Mouse (Mus musculus) hindbrain, postnatal 0 days (tissue): ENCODE results near the gene March2. TPM values are rescaled to one million over a fixed set of nuclear protein-coding genes. Genes with fewer than 3 reads are reported as not detected.

ENCODE experiments used
- ATAC-seq: fragments of 200-750 bp; cut with Nextera tagmentation; 2 replicates; pipeline ENCODE4 v1.8.0; 2017; ENCODE audit warnings: mild to moderate bottlenecking, moderate TSS enrichment, moderate library complexity
- DNase-seq: peaks from one replicate; pipeline ENCODE4 v3.0.0-alpha.2; 2015; ENCODE audit warnings: low spot score
- H3K27ac ChIP-seq: fragments of 300-500 bp; sonication (generic); 2 replicates; pipeline ENCODE4 v1.5.1; 2014; ENCODE audit warnings: mild to moderate bottlenecking
- H3K27me3 ChIP-seq: fragments of 300-500 bp; sonication (generic); 2 replicates; pipeline ENCODE4 v1.6.1; 2014; ENCODE audit warnings: low read length, mixed read lengths; ENCODE audit not compliant: insufficient read depth
- H3K36me3 ChIP-seq: fragments of 300-500 bp; sonication (generic); 2 replicates; pipeline ENCODE4 v1.6.1; 2014; ENCODE audit warnings: low read length, mixed read lengths; ENCODE audit not compliant: insufficient read depth
- H3K4me1 ChIP-seq: fragments of 300-500 bp; sonication (generic); 2 replicates; pipeline ENCODE4 v1.6.1; 2014; ENCODE audit warnings: antibody characterized with exemption, low read length, mixed read lengths; ENCODE audit not compliant: insufficient read depth
- H3K4me2 ChIP-seq: fragments of 300-500 bp; sonication (generic); 2 replicates; pipeline ENCODE4 v1.6.1; 2014; ENCODE audit warnings: low read depth, mild to moderate bottlenecking, low read length, moderate library complexity, mixed read lengths
- H3K4me3 ChIP-seq: fragments of 300-500 bp; sonication (generic); 2 replicates; pipeline ENCODE4 v1.5.1; 2014; ENCODE audit warnings: low read length
- H3K9ac ChIP-seq: fragments of 300-500 bp; sonication (generic); replicated peaks from 2 replicates; pipeline ENCODE4 v1.6.1; 2014; ENCODE audit warnings: mild to moderate bottlenecking, low read length, moderate library complexity, mixed read lengths
- H3K9me3 ChIP-seq: fragments of 300-500 bp; sonication (generic); 2 replicates; pipeline ENCODE4 v1.6.1; 2016; ENCODE audit warnings: low read length, mixed read lengths
- CTCF ChIP-seq: IDR thresholded peaks from 2 replicates; pipeline ENCODE4 v1.5.1; 2016; ENCODE audit warnings: antibody characterized with exemption, control low read depth, low read depth
- WGBS: fragments of 180-500 bp; shearing (Covaris S2); extraction: QIAGEN DNeasy Blood & Tissue Kit; methylation state at CpG from one replicate; pipeline ENCODE4 v1.1.7; 2014; 5-methylcytosine and 5-hydroxymethylcytosine counted together
- polyA plus RNA-seq: library from polyadenylated mRNA; unstranded; fragments of >200 nt; fragmentation: Nextera tagmentation; extraction: Ambion mirVana; gene quantifications from 2 replicates; pipeline ENCODE4 v1.2.1, GENCODE M21; 2015
- total RNA-seq: library from RNA; depleted of rRNA; stranded (reverse); fragments of >200 nt; gene quantifications from 2 replicates; pipeline ENCODE4 v1.2.3, GENCODE M21; 2014; rRNA removed

March2 gene
- 118 and 137 TPM in 2 replicates for total RNA-seq
- polyA plus RNA-seq, result 73.8 and 77.1 TPM in 2 replicates

DNA sequence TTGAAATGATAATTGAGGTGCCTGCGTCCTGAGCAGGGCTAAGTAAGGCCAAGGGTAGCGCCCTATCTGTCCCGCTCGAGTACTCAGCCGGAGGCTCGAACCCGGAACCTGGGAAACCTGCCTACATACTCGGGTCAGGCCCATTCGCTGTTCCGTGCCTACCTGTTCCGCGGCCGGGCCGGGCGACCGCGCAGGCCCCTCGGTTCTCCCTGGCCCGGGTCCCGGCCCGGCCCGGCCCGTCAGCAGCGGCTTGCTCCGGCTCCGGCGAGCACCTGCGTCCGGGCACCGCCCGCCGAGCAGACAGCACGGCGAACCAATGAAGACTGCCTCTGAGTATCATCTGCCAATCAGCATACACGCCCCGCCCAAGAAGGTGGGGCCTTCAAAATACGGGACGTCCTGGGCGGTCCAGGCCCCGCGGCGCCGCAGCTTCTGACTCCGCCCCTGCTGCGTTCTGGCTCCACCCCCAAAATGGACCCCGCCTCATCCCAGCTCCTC lies at the start of gene March2:
TSS of gene March2 (minus strand) at position 287 of the 498 bp plus-strand sequence.
- ATAC-seq, result peak; percentile 100

DNA sequence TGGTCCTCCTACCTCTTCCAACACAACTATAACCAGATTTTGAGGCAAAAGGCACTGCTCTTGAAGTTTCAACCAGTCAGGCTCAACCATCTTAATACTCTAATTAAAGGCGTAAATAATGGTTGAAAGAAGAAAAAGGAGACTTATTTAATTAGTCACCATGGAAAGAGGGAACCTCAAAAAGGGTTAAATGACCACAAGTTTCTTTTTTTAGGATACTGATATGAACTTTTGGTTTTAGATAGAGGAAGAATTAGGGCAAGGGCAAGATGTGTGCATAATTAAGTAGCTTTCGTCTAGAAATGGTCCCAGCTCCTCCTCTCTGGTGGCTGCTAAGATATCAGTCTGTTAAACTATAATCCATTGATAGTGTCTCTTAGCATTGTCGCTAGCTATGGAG lies 47.9 kb upstream of the March2 start:
- ATAC-seq, result no peak
- Histone ChIP-seq H3K36me3 (no peaks in the 10 kb centered on the region), H3K9me3 (no peaks in the 10 kb centered on the region), H3K4me2 (no peak overlapping the region), H3K27ac (no peak overlapping the region), H3K27me3 (no peaks in the 10 kb centered on the region), H3K4me3 (no peak overlapping the region), H3K4me1 (no peaks in the 10 kb centered on the region), H3K9ac (no peak overlapping the region)
- no peak for TF ChIP-seq CTCF
- WGBS, result 84% methylated on average over 3 of the region's 3 CpGs
- no peak for DNase-seq

More for the DNA sequence above, at the start of gene March2:
- no peak for TF ChIP-seq CTCF
- Histone ChIP-seq H3K36me3 (no peaks in the 10 kb centered on the region), H3K9ac (peak within 1 kb of the TSS; percentile 77), H3K4me3 (peak within 1 kb of the TSS; percentile 88), H3K27ac (peak within 1 kb of the TSS; percentile 67; the same call in 1 of the 2 replicates), H3K27me3 (no peaks in the 10 kb centered on the region), H3K4me1 (no peaks in the 10 kb centered on the region), H3K4me2 (peak within 1 kb of the TSS; percentile 86), H3K9me3 (no peaks in the 10 kb centered on the region)
- WGBS, result under 1% methylated on average over 46 of the region's 46 CpGs
- DNase-seq, result peak; percentile 97

DNA sequence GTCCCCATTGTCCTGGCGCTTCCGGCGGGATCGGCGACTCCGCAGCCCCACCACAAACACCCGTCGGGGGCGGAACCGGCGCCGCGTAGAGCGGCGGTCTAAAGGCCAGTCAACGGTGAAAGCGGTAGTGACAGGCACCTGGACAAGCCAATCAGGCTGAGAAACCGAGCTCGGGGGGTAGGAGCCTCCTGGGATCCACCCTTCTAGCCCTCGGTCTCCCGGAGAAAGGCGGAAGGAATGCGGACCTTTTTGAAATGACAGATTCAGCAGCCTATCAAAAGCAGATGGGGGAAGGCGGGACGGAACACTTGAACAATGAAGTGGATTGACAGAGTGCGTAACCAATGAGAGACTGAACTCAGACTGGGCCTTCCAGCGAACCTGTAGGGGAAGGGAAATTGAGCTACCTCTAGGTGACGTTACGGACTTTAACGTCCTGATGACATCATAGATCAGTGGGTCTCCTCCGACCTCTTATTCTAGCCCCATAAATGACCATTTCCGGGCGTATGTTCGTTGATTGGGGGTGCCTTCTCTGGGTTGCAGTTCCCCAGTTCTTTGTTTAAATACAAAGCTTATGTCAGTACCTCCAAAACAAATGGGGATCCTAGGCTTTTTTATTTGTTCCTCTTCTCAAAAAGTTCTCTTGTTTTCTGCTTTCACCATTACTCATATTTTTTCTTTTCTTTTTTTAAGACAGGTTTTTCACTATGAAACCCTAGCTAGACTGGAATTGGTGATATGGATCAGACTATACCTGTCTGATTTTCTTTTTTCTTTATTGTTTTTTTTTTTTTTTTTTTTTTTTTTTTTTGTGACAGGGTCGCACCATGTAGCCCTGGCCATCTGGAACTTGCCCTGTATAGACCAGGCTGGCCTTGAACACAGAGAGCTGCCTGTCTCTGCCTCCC lies 42.0 kb upstream of the March2 start, which contains the start of gene Rab11b:
TSS of gene Rab11b (minus strand) at position 276 of the 911 bp plus-strand sequence.
- peak within 1 kb of the TSS; percentile 87 for H3K4me3 ChIP-seq
- peak within 1 kb of the TSS; percentile 99 for H3K9ac ChIP-seq
- ATAC-seq (peak; percentile 99), DNase-seq (peak; percentile 100)
- H3K4me2 ChIP-seq, result peak within 1 kb of the TSS; percentile 83
- no peaks in the 10 kb centered on the region for H3K36me3 ChIP-seq
- 6% methylated on average over 35 of the region's 35 CpGs for WGBS
- peak; percentile 44 for TF ChIP-seq CTCF
- H3K4me1 ChIP-seq, result peaks cover 31% of the 10 kb centered on the region
- no peaks in the 10 kb centered on the region for H3K9me3 ChIP-seq
- H3K27me3 ChIP-seq, result no peaks in the 10 kb centered on the region
- H3K27ac ChIP-seq, result peak within 1 kb of the TSS; percentile 100

DNA sequence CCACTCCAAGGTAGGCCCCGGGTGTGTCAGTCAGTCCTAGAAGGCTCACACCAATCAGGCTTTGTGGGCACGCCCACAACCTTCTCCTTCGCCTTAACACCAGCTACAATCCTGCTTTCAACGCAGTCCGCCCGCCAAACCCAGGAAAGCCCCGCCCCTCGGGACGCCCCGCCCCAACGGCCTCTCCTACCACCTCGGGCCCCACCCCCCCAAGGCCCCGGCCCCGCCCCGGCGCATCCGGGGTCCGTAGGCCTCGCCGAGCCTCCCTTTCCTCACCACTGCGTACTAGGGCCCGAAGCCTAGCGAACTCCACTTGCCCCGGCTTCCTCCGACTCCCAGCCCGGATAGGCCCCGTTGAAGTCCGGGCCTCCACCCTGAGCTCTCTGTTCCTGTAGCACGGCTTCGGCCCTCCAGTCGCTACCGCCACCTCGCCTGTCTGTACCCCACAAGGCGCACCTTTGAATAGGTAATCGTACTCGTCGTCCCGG lies 41.3 kb upstream of the March2 start:
- H3K4me2 ChIP-seq, result peak overlapping the region; percentile 83
- peak; percentile 88 for DNase-seq
- no peak for TF ChIP-seq CTCF
- no peaks in the 10 kb centered on the region for H3K27me3 ChIP-seq
- H3K9ac ChIP-seq, result peak overlapping the region; percentile 99
- peak overlapping the region; percentile 87 for H3K4me3 ChIP-seq
- H3K4me1 ChIP-seq, result peaks cover 33% of the 10 kb centered on the region
- peak; percentile 78 for ATAC-seq
- no peaks in the 10 kb centered on the region for H3K9me3 ChIP-seq
- WGBS, result under 1% methylated on average over 37 of the region's 38 CpGs
- peak overlapping the region; percentile 100 for H3K27ac ChIP-seq
- H3K36me3 ChIP-seq, result no peaks in the 10 kb centered on the region

DNA sequence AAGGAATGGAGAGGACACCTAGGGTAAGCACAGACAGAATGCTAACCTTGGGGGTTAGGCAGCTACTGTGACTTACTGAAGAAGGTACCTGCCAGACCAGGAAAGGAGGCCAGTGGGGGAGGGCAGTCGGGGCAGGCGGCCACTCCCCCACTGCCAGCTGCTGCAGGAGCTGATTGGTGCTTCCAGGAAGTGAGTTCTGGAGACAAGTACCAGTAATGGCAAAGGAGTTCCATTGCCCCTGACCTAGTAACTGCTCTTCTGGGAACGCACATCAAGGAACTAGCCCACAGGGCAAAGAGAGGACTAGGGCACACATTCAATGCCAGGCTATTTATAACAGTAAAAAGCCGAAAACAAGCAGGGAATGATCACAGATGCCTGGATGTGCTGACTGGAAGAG lies 38.8 kb upstream of the March2 start:
- no peak for ATAC-seq
- Histone ChIP-seq H3K27ac (peak overlapping the region; percentile 20; the same call in 1 of the 2 replicates), H3K4me3 (no peak overlapping the region), H3K4me1 (peaks cover 39% of the 10 kb centered on the region), H3K4me2 (0 out of 2 replicates have a peak overlapping the region, but pooled peaks have one; percentile 13), H3K9ac (peak overlapping the region; percentile 4; the same call in 1 of the 2 replicates), H3K9me3 (no peaks in the 10 kb centered on the region), H3K27me3 (no peaks in the 10 kb centered on the region), H3K36me3 (no peaks in the 10 kb centered on the region)
- no peak for DNase-seq
- no peak for TF ChIP-seq CTCF
- WGBS, result 68% methylated on average over 4 of the region's 4 CpGs

DNA sequence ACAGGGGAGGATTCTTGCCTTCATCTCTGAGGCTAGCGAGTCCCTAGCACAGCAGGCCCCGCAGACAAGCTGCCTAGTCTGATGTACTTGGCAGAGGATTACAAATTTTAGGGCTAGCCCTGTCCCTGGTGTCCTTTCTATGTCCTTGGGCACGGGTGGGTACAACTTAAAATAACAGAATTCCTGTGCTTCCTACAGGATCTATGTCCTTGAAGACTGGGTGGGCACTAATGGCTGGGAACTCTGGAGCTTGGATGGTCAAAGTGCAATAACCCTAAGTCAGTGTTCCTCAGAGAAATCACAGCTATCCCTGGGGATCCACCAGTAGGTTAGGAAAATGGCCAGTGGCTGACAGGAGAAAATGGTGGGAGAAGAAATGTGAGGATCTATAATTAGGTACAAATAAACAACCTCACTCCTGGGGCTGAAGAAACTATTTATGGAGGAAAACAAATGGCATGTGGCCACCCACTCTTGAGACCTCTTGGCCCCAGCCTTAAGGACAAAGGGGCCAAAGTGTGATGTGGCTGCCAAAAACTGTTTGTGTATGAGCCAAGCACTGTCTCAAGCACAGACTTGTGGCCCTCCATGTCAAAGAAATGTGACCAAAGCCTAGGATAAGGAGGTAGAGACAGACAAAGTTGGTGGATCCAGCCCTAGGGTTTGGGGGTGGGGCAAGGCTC lies 37.8 kb upstream of the March2 start:
- Histone ChIP-seq H3K9me3 (no peaks in the 10 kb centered on the region), H3K27ac (peak overlapping the region; percentile 41; the same call in 1 of the 2 replicates), H3K4me2 (0 out of 2 replicates have a peak overlapping the region, but pooled peaks have one; percentile 7), H3K9ac (0 out of 2 replicates have a peak overlapping the region, but pooled peaks have one; percentile 21), H3K36me3 (0 out of 2 replicates have a peak, but pooled peaks cover 2% of the 10 kb centered on the region), H3K27me3 (no peaks in the 10 kb centered on the region), H3K4me3 (no peak overlapping the region), H3K4me1 (peaks cover 39% of the 10 kb centered on the region)
- DNase-seq (no peak), ATAC-seq (no peak)
- WGBS, result 56% methylated on average over 3 of the region's 3 CpGs
- no peak for TF ChIP-seq CTCF
